Mouse (Mus musculus) kidney, adult 2 months (tissue): ENCODE measurements at regions not wholly inside any gene's neighbourhood (a gene's known extent, or its start where the extent isn't known, plus 50 kb on each side); places are given as distances from the start of the nearest gene placed in this dataset.
"Not testable (repeated sequence)": the region's sequence is repeated elsewhere in the genome, so short reads cannot be mapped to it uniquely, and the experiment has no call there.

Experiments
- DNase-seq: peaks from one replicate; pipeline ENCODE4 v3.0.0; 2021
- H3K27ac ChIP-seq: fragments of 200-500 bp; 2 replicates; pipeline ENCODE4 v1.5.1; 2012; ENCODE audit warnings: low read depth, low read length, control low read depth, inconsistent platforms; ENCODE audit not compliant: insufficient read depth
- H3K27me3 ChIP-seq: fragments of 200-500 bp; replicated peaks from 2 replicates; pipeline ENCODE4 v1.6.1; 2012; ENCODE audit warnings: mild to moderate bottlenecking, moderate library complexity, low read length, inconsistent platforms; ENCODE audit not compliant: control insufficient read depth, insufficient read depth
- H3K36me3 ChIP-seq: fragments of 200-500 bp; 2 replicates; pipeline ENCODE4 v1.6.1; 2012; ENCODE audit warnings: mild to moderate bottlenecking, moderate library complexity, low read length, inconsistent platforms; ENCODE audit not compliant: control insufficient read depth, insufficient read depth
- H3K4me1 ChIP-seq: fragments of 200-500 bp; 2 replicates; pipeline ENCODE4 v1.6.1; 2011; ENCODE audit warnings: low read length; ENCODE audit not compliant: control insufficient read depth, insufficient read depth
- H3K4me3 ChIP-seq: fragments of 200-500 bp; 2 replicates; pipeline ENCODE4 v1.5.1; 2011; ENCODE audit warnings: mild to moderate bottlenecking, low read depth, low read length, control low read depth; ENCODE audit not compliant: insufficient read depth
- CTCF ChIP-seq: fragments of 200-500 bp; conservative IDR thresholded peaks from 2 replicates; pipeline ENCODE4 v1.5.1; 2011; ENCODE audit warnings: low read depth, mild to moderate bottlenecking, control low read depth, low read length, moderate library complexity, mixed read lengths; ENCODE audit not compliant: insufficient read depth, insufficient read length
- POLR2A ChIP-seq: fragments of 200-500 bp; IDR thresholded peaks from one replicate; pipeline ENCODE4 v1.6.1; 2011; ENCODE audit warnings: low read depth, low read length, control low read depth
- WGBS: fragments of 180-500 bp; shearing (Covaris S2); methylation state at CpG from one replicate; pipeline ENCODE4 v1.1.7; 2018; 5-methylcytosine and 5-hydroxymethylcytosine counted together

- WGBS = 63% methylated on average over 10 of the region's 10 CpGs
- no peaks in the 10 kb centered on the region for H3K4me1 ChIP-seq
- H3K27me3 ChIP-seq = no peaks in the 10 kb centered on the region
- no peaks in the 10 kb centered on the region for H3K36me3 ChIP-seq
- no peak for TF ChIP-seq POLR2A
- no peak for TF ChIP-seq CTCF
- H3K27ac ChIP-seq = no peak overlapping the region
- no peak for DNase-seq
- H3K4me3 ChIP-seq = no peak overlapping the region
Measured at GRCm38 (mm10) chr2:146724142-146724679, 131.5 kb upstream of the Kiz start.

DNA sequence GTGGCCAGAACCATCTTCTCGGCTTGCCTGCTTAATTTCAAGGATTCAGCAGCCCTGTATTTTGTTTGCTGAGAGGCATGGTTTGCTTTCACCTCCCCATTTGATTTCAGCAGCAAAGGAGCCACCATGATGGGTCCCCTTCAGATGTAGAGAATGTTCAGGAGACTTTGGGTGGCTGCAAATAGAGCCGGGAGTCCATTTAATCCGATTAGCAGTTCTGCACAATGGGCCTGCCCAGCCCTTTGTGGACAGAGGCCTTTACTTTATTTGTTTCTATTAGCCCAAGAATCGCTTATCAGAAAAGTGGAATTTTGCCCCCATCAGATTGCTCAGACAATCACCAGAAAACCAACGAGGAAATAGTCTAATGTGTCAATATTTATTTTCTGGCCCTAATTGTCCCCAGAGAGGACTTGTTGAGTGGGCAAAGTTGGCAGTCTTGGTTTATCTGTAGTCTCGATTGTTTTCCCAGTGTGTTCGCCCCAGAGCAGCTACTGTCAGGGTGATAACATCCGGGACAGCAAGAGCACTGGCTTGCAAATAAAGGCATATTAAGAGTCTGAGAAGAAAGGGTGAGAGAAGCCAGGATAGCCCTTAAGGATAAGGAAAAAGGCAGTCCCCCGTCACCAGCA is 130.6 kb upstream of the Kiz start:
- H3K4me3 ChIP-seq = no peak overlapping the region

GRCm38 (mm10) chr2:146728693-146729092 is 127.0 kb upstream of the Kiz start:
- Histone ChIP-seq H3K4me1 (no peaks in the 10 kb centered on the region), H3K27me3 (no peaks in the 10 kb centered on the region), H3K27ac (no peak overlapping the region), H3K4me3 (no peak overlapping the region), H3K36me3 (no peaks in the 10 kb centered on the region)
- TF ChIP-seq POLR2A (no peak), CTCF (no peak)
- DNase-seq = no peak

More for the DNA sequence above, 130.6 kb upstream of the Kiz start:
- H3K4me1 ChIP-seq = no peaks in the 10 kb centered on the region
- TF ChIP-seq CTCF (no peak), POLR2A (no peak)
- H3K27me3 ChIP-seq = no peaks in the 10 kb centered on the region
- 80% methylated on average over 9 of the region's 9 CpGs for WGBS
- no peak for DNase-seq
- no peak overlapping the region for H3K27ac ChIP-seq
- no peaks in the 10 kb centered on the region for H3K36me3 ChIP-seq

- H3K4me1 ChIP-seq = no peaks in the 10 kb centered on the region
- no peak overlapping the region for H3K4me3 ChIP-seq
- 88% methylated on average over 3 of the region's 3 CpGs for WGBS
- no peaks in the 10 kb centered on the region for H3K36me3 ChIP-seq
- no peak for DNase-seq
- H3K27ac ChIP-seq = no peak overlapping the region
- no peaks in the 10 kb centered on the region for H3K27me3 ChIP-seq
- TF ChIP-seq CTCF (no peak), POLR2A (no peak)
Measured at GRCm38 (mm10) chr2:146731081-146731480, 124.6 kb upstream of the Kiz start.

DNA sequence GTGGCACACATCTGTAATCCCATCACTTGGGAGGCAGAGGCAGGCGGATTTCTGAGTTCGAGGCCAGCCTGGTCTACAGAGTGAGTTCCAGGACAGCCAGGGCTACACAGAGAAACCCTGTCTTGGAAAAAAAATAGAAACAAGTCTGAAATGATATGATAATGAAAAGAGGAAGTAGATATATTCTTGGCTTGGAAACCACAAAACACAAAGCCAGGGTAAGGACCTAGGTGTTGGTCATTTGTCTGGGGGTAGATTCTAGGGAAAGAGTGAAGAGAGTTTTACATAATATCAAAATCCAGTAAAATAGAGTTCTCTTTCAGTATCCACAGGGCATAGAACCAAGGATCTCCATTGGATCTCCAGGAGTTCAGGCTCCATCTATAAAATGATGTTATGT is 122.8 kb upstream of the Kiz start:
- H3K36me3 ChIP-seq, H3K27ac ChIP-seq, H3K27me3 ChIP-seq, DNase-seq, H3K4me1 ChIP-seq, H3K4me3 ChIP-seq: not testable (repeated sequence)
- WGBS = 89% methylated on average over 2 of the region's 2 CpGs

DNA sequence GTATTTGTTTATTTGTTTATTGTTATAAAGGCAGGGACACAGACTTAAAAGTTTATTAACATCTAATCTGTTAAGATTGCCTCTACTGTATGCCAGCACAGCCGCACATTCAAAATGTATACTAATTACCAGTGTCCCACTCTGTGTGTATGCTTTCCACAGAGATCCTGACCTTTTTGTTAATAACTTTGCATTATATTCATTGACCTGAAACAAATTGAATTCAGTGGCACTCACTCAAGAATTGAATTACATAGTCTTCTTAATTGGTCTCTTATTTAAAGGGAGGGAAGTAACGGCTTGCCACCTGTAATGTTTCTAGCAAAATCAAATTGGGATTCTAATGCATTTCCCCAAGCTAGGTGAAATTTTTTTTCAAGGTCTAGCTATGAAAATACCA is 111.3 kb upstream of the Kiz start:
- no peaks in the 10 kb centered on the region for H3K4me1 ChIP-seq
- H3K27me3 ChIP-seq = no peaks in the 10 kb centered on the region
- TF ChIP-seq POLR2A = no peak
- TF ChIP-seq CTCF = no peak
- WGBS = 57% methylated on average over 2 of the region's 2 CpGs
- no peak for DNase-seq
- no peaks in the 10 kb centered on the region for H3K36me3 ChIP-seq
- no peak overlapping the region for H3K27ac ChIP-seq
- no peak overlapping the region for H3K4me3 ChIP-seq

DNA sequence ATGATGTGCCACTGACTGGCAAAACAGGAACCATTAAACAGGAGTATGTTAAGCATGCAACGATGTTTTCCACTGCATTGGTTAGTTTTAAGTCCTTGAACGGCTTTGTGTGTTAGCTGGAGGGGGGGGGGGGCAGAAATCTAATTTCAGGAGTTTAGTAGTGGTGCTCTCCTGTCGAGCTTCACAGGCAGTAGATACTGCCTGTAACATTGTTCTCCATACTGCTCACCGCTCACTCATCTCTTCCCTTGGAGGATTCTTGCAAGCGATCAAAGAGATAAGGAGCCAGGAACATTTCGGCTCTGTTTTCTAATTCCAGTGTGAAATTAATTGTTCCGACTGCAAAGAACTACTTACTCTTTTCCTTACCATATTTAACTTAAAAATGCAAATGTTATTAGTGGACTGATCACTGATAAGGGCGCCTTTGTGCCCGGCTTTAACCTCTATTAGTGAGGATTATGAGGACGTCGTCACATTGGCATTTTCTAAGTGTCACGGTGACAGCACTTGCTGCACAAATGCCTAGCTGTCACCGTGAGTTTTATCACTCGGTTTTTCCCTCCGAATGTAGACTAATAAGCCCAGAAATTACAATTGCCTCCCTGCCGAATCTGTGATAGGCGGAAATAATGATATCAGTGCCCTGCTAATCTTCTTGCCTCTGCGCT is 110.5 kb upstream of the Kiz start:
- no peak overlapping the region for H3K27ac ChIP-seq
- no peak for DNase-seq
- H3K4me3 ChIP-seq = no peak overlapping the region
- no peaks in the 10 kb centered on the region for H3K36me3 ChIP-seq
- no peaks in the 10 kb centered on the region for H3K4me1 ChIP-seq
- WGBS = 79% methylated on average over 18 of the region's 18 CpGs
- TF ChIP-seq POLR2A (no peak), CTCF (no peak)
- no peaks in the 10 kb centered on the region for H3K27me3 ChIP-seq

DNA sequence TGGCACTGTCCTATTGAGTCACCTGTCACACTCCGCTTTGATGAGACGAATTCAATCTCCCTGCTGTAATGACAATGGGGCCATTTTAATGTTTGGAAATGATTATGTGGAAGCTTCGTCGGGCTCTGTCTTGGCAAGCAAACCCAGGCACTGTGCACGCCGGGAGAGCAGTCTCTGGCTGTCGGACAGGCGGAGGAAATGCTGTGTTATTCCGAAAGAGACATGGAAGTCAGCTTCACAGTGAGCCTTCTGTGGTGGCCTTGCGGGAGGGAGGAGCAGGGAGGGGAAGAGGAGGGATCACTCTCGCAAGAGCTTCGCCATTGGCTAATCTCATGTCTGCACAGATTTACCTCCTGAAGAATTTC is 110.0 kb upstream of the Kiz start:
- WGBS = 72% methylated on average over 12 of the region's 12 CpGs
- no peak overlapping the region for H3K4me3 ChIP-seq

More for the DNA sequence above, 110.0 kb upstream of the Kiz start:
- no peaks in the 10 kb centered on the region for H3K36me3 ChIP-seq
- no peaks in the 10 kb centered on the region for H3K4me1 ChIP-seq
- DNase-seq = no peak
- TF ChIP-seq POLR2A (no peak), CTCF (no peak)
- H3K27ac ChIP-seq = no peak overlapping the region
- H3K27me3 ChIP-seq = no peaks in the 10 kb centered on the region
